Mouse (Mus musculus) embryonic facial prominence, embryonic 15.5 days (tissue): Measurements from ENCODE around the gene Myo1b. TPM values are rescaled to one million over a fixed set of nuclear protein-coding genes. Genes with fewer than 3 reads are reported as not detected.

Experiments used
- polyA plus RNA-seq: library from polyadenylated mRNA; unstranded; fragments of >200 nt; fragmentation: Nextera tagmentation; extraction: Ambion mirVana; gene quantifications from 2 replicates; pipeline ENCODE4 v1.2.1, GENCODE M21; 2015

Myo1b gene
- polyA plus RNA-seq, 1 experiment from 2014 or later = 76.2 TPM

Other genes starting within 250 kb of the Myo1b start
- 1.00 and 1.0 TPM in 2 replicates for gene Stat4, start 71.1 kb upstream of the Myo1b start, polyA plus RNA-seq
- gene Stat1, start 203.4 kb upstream of the Myo1b start, polyA plus RNA-seq = 21.3 and 26.0 TPM in 2 replicates